Mouse (Mus musculus) layer of hippocampus, adult 18-20 months (tissue): Measurements from ENCODE around the gene Hipk4. TPM values are rescaled to one million over a fixed set of nuclear protein-coding genes. Genes with fewer than 3 reads are reported as not detected.

Source experiments
- DNase-seq, 2 experiments: peaks; one replicate each; pipeline ENCODE4 v3.0.0; 2022; ENCODE audit warnings: low spot score in 2 of 2
- long read RNA-seq: library from polyadenylated mRNA; stranded (forward); transcript quantifications from one replicate; pipeline ENCODE4 v2.0.0, GENCODE M21; 2021
- total RNA-seq, 2 experiments: library from RNA; stranded (reverse); gene quantifications; 2 replicates each; pipeline ENCODE4 v1.2.3; 2021

The Hipk4 gene
- total RNA-seq = not detected
- long read RNA-seq = 0 reads

DNA sequence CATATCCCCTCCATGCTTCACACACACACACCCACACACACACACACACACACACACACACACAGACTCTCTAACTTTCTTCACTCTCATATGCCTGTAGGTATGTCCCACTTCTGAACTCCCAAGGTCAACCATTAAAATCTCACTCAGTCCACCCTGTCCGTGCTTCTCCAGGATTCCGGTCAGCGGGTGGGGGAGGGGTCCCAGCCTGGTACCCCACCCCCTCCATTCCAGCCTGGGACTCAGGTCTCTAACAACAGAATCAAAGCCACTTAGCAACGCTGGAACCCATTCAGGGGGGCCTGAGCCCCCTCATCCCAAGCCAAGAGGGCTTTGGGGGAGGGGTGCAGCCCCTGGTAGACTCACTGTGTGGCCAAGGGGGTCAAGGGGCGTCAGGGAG lies at the start of gene Hipk4:
Hipk4 (plus strand) TSS at position 301 of the 400 bp plus-strand sequence.
- DNase-seq = no peak

DNA sequence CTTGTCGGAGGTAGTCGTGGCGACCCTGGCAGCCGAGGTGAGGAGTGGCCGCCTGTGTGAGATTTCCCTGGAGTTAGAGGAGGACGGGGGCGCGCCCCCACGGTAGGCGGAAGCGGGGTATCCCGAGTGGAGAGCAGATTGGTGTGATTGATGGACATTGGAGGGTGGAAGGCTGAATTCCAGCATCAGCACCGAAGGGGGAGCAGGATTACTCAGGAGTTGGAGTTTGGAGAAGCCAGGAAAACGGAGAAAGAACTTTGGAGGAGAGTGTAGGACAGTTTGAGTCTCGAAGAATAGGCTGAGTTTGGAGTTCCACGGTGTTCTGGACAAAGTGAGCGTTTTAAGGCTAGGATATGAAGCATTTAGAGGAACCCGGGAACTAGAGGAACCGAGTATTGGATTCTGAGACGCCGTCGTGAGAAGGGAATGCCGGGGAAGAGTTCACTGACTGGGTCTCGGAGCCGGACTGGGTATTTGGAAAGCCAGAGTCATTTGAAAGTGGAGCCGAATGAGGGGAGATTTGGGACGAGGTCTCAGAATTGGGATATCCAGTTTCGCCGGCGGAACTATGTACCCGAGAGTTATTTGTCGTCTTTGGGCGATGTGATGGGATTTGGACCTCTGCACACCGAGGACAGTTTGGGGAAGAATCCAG lies 49.1 kb upstream of the Hipk4 start:
- no peak for DNase-seq

DNA sequence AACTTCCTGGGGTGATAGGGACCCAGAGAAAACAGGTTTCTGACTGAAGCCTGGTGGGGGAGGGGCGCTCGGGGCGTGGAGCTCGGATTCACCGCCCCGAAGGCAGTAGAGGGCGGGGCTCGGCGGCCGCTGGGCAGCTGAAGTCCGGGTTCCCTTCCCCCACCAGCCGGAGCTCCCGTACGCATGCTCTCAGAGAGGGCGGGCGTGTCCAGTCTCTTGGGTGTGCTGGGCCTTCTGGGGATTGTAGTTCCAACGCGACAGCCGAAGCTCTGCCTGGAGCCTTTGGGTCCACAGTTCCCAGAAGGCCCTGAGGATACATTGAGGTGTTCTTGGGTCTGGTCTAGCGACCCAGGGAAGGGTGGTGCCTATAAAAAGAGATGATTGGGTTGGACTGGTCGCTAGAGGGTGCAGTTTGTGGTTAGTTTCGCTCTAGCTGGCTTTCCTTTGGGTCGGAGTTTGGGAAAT lies 48.5 kb upstream of the Hipk4 start:
- DNase-seq = peak; percentile 96 to 98

DNA sequence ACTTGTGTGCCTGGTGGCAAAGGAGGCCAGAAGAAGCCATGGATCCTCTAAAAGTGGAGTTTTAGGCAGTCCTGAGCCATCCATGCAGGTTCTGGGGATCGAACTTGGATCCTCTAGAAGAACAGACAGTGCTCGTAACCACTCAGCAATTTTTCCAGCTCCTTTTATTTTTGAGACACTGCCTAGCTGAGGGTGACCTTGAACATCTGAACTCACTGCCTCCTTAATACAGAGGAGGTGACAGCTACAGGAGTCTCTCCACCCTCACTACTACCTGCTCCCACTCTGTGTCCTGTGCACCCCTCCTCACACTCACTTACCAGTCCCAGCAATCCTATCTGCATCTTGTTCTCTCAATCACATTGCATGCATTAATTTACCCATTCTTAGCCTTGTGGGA lies 47.5 kb upstream of the Hipk4 start:
- no peak for DNase-seq

DNA sequence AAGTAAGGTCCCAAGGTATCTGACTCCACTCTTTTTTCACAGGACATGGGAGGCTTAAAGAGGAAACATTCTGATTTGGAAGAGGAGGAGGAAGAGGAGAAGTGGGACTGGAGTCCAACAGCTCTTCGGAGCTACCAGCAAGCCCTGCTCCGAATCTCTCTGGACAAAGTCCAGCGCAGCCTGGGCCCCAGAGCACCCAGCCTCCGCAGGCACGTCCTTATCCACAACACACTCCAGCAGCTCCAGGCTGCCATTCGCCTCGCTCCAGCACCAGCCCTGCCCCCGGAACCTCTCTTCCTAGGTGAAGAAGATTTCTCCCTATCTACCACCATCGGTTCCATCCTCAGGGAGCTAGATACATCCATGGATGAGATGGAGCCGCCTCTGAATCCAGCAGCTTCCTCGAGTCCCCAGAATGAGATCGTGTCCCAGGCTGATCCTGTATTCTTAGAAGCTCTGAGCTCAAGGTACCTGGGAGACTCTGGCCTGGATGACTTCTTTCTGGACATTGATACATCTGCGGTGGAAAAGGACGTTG lies 46.9 kb upstream of the Hipk4 start:
- DNase-seq = no peak

DNA sequence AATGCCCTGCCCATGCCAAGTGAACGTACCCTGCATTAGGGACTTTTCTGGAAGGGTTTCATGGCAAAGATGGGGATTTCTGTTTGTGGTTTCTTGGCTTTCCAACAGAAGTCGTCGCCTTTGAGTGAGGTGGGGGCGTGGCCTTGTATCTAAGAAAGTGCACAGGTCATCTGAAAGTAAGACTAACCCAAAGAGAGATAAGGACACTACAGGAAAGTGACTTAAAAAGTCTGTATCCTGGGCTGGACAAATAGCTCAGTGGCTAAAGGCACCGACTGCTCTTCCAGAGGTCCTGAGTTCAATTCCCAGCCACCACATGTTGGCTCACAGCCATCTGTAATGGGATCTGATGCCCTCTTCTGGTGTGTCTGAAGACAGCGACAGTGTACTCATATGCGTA lies 44.5 kb upstream of the Hipk4 start:
- DNase-seq = no peak

DNA sequence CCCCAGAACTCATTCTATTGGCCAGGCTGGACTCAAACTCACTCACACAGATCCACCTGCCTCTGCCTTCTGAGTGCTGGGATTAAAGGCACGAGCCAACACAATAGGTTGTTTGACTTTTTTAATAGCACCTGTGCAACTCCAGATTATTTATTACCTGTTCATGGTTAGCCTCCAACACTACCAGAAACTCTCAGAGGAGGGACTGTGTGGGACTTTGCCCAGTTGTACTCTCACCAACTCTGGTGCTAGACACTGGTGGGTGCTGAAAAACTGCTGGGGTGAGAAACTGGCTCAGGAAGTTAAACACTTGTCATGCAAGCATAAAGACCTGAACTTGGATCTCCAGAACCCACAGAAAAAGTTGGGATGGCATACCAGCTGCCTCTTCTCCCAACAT lies 43.3 kb upstream of the Hipk4 start:
- DNase-seq = no peak

DNA sequence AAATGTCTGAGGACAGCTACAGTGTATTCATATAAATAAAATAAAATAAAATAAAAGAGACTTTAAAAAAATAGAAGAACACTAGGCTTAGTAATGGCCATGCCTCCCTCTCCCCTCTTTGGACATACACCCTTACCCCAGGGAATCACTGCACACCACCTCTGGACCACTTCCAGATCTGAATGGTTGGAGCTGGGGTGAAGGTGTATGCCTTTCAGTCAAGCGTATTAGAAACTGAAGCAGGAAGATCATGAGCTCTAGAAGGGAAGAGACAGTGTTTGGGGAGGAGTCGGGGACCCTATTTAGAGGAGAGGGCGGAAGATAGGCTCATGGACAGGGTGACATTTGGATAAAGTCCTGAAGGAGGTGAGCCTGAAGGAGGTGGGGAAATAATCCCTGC lies 42.6 kb upstream of the Hipk4 start:
- DNase-seq = no peak

DNA sequence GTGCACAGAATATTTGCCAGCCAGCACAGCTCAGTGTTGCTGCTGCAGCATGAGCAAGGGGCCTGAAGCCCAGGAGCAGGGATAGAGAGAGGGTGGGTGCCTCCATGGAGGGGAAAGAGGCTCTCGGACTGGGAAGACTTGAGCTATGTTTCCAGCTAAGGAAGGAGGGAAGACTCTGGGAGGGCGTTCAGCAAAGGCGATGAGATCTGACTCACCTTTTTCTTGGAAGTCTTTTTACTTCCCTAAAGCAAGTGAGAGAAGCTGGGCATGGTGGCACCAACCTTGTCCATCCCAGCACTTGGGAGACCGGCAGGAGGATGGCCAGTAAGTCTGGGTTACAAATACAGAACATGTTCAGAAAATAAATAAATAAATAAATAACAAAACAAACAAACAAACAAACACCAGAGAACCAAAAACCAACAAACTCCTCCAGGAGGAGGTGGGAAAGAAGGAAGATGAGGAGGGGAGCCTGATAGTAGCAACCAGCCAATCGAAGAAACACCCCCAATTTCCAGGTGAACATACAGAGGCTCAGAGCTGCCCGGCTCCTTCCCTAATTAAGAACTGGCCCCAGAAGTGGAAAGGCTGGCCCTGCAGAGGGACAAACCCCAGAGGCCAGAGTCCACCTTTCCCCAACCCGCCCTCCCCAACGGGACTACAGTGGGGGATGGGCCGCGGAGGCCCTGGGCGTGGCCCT lies 42.0 kb upstream of the Hipk4 start:
- no peak for DNase-seq

DNA sequence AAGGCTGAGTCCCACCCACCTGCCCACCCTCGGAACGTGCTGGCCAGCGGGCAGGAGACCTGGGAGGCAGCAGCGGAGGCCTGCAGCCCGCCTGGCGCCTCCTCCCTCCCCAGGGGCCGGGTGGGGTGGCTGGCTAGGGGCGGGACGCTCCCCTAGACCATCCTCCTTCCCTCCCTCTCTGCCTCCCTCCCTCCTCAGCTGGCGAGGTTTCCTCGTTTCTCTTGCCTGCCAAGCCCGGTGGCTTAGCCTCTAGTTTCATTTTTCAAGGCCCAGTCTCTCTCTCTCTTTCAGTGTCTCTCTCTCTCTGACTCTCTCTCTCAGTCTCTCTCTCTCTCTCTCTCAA lies 41.5 kb upstream of the Hipk4 start:
- peak; percentile 64 to 71 for DNase-seq

DNA sequence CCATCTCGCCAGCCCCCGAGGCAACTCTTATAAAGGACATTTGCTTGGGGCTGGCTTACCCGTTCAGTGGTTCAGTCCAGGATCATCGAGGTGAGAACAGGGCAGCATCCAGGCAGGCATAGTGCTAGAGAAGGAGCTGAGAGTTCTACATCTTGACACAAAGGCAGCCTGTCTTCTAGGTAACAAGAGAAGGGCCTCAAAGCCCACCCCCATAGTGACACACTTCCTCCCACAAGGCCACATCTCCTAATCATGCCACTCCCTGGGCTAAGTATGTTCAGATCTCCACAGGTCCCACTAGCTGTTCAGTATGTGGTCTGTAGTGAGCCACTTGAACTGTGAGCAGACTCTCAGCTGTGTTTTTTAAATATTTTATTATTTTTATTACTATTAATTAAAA lies 39.2 kb upstream of the Hipk4 start:
- DNase-seq = no peak

DNA sequence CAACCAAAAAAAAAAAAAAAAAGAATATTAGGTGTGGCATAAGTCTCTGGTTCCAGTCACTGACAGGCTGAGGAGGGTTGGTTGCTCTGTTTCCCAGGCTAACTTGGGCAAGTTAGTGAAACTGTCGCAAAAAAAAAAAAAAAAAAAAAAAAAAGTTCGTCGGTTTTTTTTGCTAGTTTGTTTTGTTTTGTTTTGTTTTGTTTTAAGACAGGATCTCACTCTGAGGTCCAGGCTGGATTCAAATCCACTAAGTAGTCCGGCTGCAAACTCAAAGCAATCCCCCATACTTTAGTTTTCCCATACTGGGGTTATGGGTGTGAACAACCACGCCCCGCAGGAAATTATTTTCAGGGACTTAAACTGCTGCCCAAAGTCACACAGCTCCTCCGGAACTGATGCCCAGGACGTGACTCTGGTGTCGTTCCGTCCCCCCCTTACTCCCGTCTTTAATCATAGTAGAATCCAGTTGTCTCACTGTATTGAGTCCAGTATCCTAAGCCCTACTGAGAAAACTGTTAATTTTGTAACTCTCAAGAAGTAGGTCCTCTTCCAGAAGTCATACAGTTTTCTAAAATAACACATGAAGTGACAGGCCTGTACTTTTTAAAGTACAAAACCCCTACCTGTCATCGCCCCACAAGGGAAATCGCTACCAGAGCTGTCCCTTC lies 36.8 kb upstream of the Hipk4 start:
- DNase-seq = peak in 1 of 2 experiments; percentile 16

DNA sequence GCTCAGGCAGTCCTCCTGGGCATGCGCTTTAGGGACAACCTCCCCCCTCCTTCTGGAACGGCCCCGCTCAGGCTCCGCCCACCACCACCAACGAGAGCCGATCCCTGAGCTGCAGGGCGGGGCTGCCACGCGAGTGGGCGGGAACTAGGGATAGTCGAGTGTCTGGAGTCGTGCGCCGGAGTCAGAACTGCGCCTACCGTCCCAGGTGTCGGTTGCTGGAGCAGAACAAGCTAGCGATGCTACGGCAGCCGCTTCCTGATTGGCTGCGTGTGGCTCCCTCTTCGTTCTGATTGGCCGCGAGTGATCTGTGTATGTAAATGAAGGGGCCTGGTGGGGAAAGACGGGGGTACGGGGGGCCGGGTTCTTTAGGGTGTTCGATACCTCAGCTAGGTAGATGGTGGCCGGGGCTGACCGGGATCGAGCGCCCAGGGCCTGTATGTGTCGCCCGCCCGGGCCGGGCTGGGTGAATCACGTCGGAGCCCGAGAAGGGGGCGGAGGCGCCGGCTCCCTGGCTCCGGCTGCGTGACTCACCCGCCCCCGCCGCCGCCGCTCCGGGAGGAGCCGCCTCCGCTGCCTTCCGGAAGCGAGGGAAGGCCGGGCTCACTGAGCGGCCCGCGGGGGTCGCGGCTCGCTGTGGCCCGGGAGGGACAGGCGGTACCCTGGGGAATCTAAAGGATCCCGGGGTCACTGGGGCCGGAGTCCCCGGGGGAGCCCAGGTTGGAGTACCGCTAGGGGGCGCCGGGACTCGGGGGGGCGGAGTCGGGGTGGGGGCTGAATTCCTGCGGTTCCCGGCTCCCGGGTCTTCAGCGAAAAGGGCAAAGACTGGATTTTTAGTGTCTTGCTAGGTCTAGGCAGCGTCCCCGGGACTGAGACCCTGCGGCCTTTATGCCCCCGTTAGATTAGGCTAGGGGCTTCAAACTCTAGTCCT lies 36.0 kb upstream of the Hipk4 start, which contains the start of gene Sertad1:
Sertad1 (plus strand) TSS at position 141 of the 928 bp plus-strand sequence.
- DNase-seq = peak; percentile 100

DNA sequence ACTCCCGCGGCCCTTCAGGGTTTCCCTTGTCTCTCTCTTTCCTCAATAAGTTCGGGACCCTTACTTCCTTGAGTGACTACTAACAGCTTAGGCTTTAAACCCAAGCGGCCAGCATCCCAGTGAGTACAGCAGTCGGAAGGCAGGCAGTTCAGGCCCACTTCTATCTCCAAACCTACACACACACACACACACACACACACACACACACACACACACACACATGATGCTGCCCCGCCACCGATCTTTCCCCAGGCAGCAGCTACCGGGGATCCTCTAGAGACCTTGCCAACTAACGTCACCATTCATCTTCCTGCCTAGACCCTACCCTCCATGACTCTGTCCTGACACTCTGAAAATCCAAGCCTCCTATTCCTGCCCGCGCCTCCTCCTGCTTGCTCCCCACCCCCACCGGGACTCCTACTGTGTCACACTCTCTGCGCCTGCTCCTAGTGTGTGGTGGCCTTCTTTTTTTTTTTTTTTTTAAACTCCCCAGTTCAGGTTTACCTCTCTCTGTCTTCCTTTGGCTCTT lies 35.3 kb upstream of the Hipk4 start:
- peak in 1 of 2 experiments; percentile 61 for DNase-seq

DNA sequence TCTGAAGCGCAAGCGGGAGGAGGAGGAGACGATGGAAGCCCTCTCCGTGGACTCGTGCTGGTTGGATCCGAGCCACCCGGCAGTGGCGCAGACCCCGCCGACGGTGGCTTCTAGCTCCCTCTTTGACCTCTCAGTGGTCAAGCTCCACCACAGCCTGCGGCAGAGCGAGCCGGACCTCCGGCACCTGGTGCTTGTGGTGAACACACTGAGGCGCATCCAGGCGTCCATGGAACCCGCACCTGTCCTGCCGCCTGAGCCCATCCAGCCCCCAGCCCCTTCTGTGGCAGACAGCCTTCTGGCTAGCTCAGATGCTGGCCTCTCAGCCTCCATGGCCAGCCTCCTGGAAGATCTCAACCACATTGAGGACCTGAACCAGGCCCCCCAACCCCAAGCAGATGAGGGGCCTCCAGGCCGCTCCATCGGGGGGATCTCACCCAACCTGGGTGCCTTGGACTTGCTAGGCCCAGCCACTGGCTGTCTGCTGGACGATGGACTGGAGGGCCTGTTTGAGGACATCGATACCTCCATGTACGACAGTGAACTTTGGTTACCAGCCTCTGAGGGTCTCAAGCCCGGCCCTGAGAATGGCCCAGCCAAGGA lies 33.7 kb upstream of the Hipk4 start:
- DNase-seq = no peak

DNA sequence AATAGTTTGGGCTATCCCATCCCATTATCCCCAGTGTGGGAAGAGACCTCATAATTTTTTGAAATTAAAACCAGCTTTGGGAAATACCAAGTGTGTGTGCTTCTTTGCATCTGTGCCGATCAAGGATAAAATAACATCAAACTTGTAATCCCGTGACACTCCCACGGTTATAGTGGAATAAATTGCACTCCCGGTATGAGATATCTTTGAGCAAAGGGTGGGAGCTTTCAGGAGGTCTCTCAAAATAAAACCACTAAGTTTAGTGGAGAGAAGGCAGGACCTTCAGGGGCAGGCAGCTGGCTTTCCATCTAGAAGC lies 32.9 kb upstream of the Hipk4 start:
- no peak for DNase-seq

DNA sequence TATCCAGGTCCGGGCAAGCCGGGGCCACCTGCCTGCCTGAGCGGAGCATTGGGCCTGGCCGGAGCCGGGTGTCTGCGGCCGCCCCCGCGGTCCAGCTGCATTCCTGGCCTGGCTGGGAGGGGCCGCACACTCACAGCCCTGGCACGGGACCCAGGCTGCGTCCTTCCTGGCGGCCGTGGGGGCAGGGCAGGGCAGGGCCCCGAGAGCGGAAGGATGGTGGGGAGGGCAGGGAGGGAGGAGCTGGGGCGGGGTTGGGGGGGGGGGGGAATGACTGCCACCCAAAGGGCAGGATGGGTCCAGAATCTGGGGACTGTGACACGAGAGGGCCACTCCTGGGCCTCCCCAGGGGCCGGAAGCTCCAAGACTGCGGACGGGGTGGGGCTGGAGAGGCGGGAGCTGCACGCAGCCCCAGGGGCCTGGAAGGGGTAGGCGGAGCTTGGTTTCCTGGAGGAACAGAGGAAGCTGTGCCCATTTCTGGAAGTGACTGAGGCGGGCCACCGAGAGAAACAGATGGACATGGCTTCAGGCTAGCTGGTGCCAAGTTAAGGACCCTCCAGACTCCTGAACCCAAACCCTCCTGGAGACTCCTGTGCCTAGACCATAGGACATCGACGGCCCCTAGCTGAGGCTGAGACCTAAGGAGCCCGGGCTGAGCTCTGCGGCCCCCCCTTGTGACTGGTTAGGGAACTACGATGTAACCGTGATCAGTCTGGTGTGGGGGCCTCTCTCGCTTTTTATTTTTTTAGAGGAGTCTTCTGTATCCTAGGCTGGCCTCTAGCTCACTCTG lies 32.3 kb upstream of the Hipk4 start:
- DNase-seq = peak; percentile 82 to 87

DNA sequence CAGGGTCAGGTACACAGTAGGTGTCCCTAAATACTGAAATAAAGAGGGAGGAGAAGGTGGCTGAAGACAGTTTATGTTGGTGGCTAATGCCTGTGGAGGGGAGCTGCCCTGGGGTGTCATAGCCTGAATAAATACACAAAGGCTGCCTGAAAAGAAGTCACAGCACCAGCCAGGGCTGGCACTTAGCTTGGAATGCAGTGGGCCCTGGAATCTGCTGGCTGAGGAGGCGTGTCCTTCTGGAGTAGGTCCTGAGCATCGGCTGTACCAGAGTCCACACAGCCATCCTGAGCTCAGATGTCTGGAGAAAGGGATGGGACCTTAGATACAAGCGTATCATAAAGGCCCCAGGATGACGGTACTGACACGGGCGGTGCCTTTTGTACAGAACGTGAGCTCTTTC lies 31.2 kb upstream of the Hipk4 start:
- DNase-seq = no peak

DNA sequence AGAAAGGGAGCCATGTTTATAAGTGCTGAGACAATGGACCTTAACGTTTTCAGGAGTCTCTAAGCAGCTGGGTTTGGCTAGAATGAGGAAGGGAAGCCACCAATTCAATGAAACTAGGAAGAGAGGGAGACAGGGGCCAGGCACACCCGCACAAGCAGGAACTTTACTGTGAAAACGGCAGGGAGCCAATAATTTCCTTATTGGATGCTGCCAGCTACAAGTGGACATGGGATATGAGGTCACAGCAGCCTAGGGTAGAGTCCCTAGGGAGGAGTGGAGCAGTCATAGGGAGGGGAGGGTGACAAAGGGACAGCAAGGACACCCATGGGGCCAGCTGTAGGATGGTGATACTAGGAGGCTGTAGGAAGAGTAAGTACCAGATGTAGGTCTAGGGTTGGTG lies 30.0 kb upstream of the Hipk4 start:
- no peak for DNase-seq

DNA sequence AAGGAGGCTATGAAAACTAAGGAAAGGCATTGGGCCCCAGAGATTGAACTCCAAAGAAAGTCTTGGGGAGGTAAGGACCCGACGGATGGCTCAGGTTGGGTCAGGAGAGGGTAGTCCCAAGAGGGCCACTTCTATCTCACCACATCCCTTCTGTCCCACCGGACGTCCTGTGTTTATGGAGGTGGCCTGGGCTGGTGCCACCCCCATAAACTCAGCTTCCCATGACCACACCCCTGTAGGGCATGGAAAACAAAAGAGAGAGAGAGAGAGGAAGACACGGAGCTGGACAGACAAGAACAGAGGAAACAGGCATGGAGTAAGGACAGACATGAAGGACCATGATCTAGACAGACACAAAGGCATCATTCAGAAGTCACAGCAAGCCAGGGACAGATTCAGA lies 29.6 kb upstream of the Hipk4 start:
- DNase-seq = no peak
